Mouse (Mus musculus): ENCODE data around the gene Exo1. TPM values are rescaled to one million over a fixed set of nuclear protein-coding genes. Genes with fewer than 3 reads are reported as not detected.

Exo1 gene
- total RNA-seq, 1 experiment from 2014 or later = 1.4 TPM

- ATAC-seq (ENCODE audit: extremely low read depth, insufficient number of reproducible peaks, low FRiP score, poor library complexity, severe bottlenecking) = no peak
Observed at GRCm38 (mm10) chr1:175943168-175943567, 62.8 kb downstream of the Exo1 start.

GRCm38 (mm10) chr1:175946718-175947315, 66.4 kb downstream of the Exo1 start:
- ATAC-seq (ENCODE audit: extremely low read depth, insufficient number of reproducible peaks, low FRiP score, poor library complexity, severe bottlenecking) = no peak

- ATAC-seq (ENCODE audit: extremely low read depth, insufficient number of reproducible peaks, low FRiP score, poor library complexity, severe bottlenecking) = no peak
Observed at GRCm38 (mm10) chr1:175950421-175950820, 70.0 kb downstream of the Exo1 start.

GRCm38 (mm10) chr1:175950851-175951250, 70.5 kb downstream of the Exo1 start:
- no peak for ATAC-seq (ENCODE audit: extremely low read depth, insufficient number of reproducible peaks, low FRiP score, poor library complexity, severe bottlenecking)

GRCm38 (mm10) chr1:175961786-175962185, 81.4 kb downstream of the Exo1 start:
- ATAC-seq (ENCODE audit: extremely low read depth, insufficient number of reproducible peaks, low FRiP score, poor library complexity, severe bottlenecking) = no peak

Other genes with a start within 250 kb of the Exo1 start
- 0.86 and 1.6 TPM in 2 replicates for gene Opn3, start 187.8 kb upstream of the Exo1 start, total RNA-seq (2017)
- 12.6 and 13.9 TPM in 2 replicates for gene Chml, start 187.7 kb upstream of the Exo1 start, total RNA-seq (2017)
- not detected in 2 replicates for gene Wdr64, start 182.0 kb upstream of the Exo1 start, total RNA-seq (2017)
- gene Gm38100, start 39.7 kb downstream of the Exo1 start, total RNA-seq (2017) = not detected in 2 replicates
- gene Rbm8a2, start 98.5 kb downstream of the Exo1 start, total RNA-seq (2017) = not detected in 2 replicates

All from neutrophil, adult 5-6 weeks (primary cell).